Mouse (Mus musculus): Measurements from ENCODE around the gene Sf3b6. TPM values are rescaled to one million over a fixed set of nuclear protein-coding genes. Genes with fewer than 3 reads are reported as not detected.

Gene Sf3b6
- total RNA-seq, 1 experiment from 2014 or later, result 202 TPM

DNA sequence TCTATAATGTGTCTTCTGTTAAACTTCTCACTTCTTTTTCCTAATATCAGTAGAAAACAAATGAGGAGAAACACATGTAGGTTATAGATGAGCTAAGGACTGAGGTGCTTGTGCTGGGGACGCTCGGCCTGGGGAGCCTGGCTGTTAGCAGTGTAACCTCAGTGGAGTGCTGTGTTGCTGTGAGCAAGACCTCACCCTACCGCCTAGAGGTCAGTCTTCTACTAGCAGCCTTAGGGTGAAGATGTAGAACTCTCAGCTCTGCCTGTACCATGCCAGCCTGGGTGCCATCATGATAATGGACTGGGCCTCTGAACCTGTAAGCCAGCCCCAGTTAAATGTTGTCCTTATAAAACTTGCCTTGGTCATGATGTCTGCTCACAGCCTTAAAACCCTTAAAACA, 9.9 kb downstream of the Sf3b6 start:
- no peak for ATAC-seq (replicated peaks; ENCODE audit: insufficient number of reproducible peaks, low FRiP score, low TSS enrichment, poor library complexity, severe bottlenecking)

DNA sequence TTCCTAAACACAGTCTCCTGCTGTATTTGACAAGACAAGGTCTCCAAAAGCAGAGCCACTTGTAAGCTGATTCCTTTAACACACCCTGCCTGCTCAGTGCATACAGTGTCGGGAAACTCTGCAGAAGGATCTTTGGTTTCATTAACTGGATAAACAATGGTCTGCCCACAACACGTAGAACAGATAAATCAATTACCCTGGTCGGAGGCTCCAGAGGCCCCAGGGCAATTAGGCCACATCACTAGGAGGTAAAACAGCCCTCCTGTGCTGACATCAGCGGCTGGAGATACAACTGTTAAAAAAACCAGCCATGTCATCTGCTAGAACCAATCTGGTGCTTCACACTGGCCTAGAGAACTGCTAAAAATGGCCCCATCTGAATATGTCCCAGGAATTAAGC, 19.6 kb downstream of the Sf3b6 start:
- no peak for ATAC-seq (replicated peaks; ENCODE audit: insufficient number of reproducible peaks, low FRiP score, low TSS enrichment, poor library complexity, severe bottlenecking)

DNA sequence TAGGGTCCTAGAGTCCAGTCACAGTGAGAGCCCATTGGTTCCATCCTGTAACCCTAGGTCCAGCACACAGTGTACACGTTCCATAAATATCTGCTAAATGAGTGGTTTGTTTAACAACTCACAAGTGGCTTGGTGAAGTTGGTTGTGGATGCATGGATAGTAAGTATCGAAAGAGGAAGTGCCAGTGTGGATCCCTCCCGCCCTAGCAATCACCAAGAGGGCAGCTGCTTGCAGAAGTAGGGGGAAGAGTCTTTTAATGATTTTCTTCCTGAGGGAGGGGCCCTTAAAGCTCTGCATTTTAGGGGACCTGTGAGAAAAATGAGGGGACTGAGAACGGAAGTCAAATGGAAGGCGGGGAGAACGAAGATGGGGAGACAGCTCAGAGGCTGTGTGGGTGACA, 22.7 kb downstream of the Sf3b6 start:
- peak; percentile 50; the same call in 1 of the 2 replicates for ATAC-seq (replicated peaks; ENCODE audit: insufficient number of reproducible peaks, low FRiP score, low TSS enrichment, poor library complexity, severe bottlenecking)

DNA sequence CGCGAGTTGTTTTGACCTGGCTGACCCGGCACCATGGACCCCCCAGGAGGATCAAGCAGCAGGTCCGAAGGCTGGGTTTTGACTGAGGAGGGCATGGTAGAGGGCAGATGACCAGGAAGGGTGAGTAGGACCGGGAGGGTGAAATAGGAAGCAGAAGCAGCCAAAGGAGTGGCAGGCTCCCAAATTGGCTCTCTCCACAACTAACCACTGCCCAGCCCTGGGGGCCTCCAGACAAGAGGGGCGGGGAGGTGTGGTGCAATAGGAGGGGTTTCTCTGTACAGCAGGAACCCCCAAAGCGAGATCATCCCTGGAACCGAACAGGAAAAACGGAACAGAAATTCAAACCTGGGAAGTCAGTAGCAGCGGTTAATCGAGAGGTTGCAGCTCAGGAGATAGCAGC, 23.4 kb downstream of the Sf3b6 start:
- ATAC-seq (replicated peaks; ENCODE audit: insufficient number of reproducible peaks, low FRiP score, low TSS enrichment, poor library complexity, severe bottlenecking), result no peak

DNA sequence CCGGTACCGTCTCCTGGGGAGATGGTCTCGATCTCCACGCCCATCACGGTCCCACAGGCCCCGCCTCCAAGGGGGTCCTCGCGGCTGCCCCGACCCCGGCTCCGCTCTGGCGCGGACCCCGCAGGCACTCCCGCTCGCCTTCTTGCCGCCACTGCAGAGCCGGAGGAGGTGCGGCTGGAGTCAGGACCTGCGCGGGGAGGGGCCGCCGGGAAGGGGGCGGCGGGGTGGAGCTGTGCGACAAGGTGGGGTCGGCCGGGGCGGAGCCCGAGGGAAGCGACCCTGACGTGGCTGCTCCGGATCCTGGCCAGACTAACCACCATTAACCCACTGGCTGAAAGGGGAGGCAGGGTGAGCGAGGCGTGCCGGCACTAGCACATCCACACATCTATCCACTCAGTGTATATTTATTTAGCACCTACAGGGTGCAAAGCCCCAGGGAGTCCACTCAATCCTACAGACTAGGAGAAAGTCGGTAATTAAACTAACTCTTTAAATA, 24.1 kb downstream of the Sf3b6 start, which contains the start of gene Fkbp1b:
Gene Fkbp1b (minus strand): TSS at position 200 of the 496 bp plus-strand sequence.
- ATAC-seq (replicated peaks; ENCODE audit: insufficient number of reproducible peaks, low FRiP score, low TSS enrichment, poor library complexity, severe bottlenecking), result no peak

DNA sequence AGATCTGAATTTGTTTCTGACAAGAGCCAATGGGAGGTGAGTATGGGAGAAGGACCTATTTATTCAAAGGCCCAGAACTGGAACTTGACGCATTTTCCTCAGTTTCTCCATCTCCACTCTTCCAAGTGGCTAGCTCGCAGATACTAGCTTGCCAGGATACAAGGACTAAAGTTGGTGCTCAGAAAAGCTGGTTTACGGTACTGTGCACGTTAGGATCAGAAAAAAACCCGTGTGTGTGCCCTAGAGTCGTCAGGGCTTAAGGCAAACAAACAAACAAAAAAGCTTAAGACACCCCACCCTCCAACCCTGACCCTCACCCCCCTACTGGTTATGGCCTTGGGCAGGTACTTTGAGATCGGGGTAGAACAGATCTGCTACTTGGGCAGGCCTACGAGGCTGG, 25.1 kb downstream of the Sf3b6 start:
- no peak for ATAC-seq (replicated peaks; ENCODE audit: insufficient number of reproducible peaks, low FRiP score, low TSS enrichment, poor library complexity, severe bottlenecking)

- ATAC-seq (replicated peaks; ENCODE audit: insufficient number of reproducible peaks, low FRiP score, low TSS enrichment, poor library complexity, severe bottlenecking), result peak; percentile 97
Measured at GRCm38 (mm10) chr12:4842890-4843597, 25.7 kb downstream of the Sf3b6 start, which contains the start of gene Wdcp. Wdcp (plus strand) TSS chr12:4843303.

DNA sequence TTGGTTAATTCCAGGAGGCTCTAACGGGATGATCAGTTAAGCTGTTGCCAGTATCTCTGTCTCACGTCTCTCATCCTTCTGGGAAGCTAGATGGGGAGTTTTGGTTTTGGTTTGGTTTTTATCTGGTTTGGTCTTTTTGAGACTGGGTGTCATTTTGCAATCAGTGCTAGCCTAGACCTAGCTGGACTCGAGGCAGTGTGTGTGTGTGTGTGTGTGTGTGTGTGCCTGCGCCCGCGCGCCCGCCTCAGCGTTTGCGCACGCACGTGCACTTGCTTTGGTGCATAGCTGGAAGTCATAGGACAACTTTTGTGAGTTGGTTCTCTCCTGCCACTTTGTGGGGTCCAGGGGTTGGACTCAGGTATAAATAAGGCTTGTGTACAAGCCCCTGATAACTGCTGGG, 26.4 kb downstream of the Sf3b6 start:
- ATAC-seq (replicated peaks; ENCODE audit: insufficient number of reproducible peaks, low FRiP score, low TSS enrichment, poor library complexity, severe bottlenecking), result 0 out of 2 replicates have a peak, but pooled peaks have one; percentile 18

GRCm38 (mm10) chr12:4856160-4856559, 38.8 kb downstream of the Sf3b6 start:
- ATAC-seq (replicated peaks; ENCODE audit: insufficient number of reproducible peaks, low FRiP score, low TSS enrichment, poor library complexity, severe bottlenecking), result no peak

DNA sequence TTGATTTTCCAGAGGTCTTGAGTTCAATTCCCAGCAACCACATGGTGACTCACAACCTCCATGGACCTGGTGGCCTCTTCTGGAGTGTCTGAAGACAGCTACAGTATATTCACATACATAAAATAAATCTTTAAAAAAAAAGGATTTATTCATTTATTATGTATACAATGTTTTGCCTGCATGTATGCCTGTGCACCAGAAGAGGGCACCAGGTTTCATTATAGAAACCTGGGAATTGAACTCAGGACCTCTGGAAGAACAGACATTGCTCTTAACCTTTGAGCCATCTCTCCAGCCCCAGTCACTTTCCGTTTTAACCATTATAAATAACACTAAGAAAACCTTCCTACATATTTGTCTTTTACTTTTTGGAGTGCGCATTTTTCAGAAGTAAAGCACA, 39.5 kb downstream of the Sf3b6 start:
- ATAC-seq (replicated peaks; ENCODE audit: insufficient number of reproducible peaks, low FRiP score, low TSS enrichment, poor library complexity, severe bottlenecking), result no peak

DNA sequence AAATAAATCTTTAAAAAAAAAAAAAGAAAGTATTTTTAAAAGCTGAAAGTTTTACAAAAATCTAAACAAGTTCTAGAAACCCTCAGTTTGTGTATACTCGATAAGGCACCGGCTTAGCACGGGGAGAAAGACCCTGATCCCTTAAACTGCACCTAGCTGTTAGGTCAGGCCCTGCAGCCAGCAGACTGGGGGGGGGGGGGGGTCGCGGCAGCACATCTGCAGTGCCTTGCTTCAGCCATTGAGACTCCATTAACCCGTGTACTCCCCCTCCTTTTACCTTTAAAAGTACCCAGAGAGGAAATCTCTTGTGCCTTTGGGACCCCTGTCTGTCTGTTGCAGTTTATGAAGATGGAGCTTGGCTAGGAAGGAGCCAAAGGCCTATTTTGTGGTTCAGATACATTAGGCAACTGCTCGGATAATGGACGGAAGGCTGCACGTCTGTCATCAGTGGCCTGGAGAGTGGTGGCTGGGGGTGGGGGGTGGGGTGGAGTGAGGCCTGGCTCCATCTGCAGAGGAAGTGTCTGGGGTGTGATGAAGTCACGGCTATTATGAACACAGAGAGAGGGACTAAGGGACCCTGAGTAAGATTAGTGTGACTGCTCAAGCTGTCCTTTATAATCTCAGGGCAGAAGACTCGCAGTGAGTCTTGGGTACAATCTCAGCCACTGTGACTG, 42.0 kb downstream of the Sf3b6 start:
- no peak for ATAC-seq (replicated peaks; ENCODE audit: insufficient number of reproducible peaks, low FRiP score, low TSS enrichment, poor library complexity, severe bottlenecking)

DNA sequence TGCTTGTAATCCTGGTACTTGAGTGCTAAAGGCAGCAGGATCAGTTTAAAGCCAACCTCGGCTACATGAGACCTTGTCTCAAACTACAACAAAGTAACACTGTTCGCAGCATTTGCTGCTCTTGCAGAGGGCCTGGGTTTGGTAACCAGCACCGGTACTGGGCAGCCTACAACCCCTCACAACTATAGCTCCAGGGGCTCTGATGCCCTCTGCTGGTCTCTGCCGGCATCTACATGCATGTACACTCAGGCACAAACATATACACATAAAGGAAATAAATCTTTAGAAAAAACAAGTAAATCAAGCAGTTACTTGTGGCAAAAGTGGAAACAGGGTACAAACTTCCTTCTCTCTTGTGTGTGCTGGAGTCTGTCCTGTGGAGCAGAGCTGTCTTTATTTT, 45.3 kb downstream of the Sf3b6 start:
- no peak for ATAC-seq (replicated peaks; ENCODE audit: insufficient number of reproducible peaks, low FRiP score, low TSS enrichment, poor library complexity, severe bottlenecking)

DNA sequence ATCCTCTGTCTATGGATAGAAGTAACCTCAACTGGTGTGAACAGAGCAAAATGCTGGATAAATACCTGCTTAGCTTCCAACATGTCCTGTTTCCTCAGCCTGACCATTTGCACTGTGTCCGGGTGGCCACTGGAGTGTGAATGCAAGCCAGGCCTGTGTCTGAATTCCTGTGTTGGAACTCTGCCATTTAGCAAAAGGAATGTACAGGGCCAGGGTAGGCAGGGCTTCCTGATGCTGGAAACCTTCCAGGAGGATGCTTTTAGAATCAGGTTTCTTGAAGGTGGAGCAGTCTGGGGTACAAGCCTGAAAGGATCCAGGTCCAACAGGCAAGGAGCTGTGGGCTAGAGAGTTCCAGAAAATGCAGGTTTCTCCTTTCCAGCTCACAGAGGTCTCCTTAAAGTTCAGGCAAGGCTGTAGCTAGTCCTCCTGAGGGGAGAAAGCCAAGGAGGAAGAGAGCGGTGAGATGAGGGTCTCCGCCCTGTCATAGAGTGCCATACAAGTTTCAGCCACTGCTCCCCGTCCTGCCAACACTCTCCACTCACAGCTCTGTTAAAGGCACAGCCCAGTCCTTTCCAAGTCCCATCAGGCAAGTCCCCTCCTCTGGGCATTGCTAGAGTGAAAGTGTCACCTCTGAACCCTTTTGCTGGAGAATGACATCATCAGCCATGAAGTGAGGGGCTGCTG, 46.5 kb downstream of the Sf3b6 start:
- no peak for ATAC-seq (replicated peaks; ENCODE audit: insufficient number of reproducible peaks, low FRiP score, low TSS enrichment, poor library complexity, severe bottlenecking)

DNA sequence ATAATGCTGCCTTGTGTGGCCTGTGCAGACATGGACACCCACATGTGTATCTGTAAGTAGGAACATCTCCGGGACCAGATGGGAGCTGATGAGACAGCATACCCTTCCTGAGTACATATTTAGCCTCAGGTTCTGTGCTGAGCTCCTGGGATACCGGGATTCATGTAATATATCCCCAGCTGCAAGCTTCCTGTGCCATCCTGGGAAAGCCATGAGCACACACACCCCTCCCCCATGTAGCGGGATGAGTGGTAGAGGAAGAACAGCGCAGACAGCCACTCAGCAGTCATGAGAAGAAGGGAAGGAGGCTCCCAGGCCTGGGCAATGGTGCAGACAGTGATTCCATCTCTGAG, 47.0 kb downstream of the Sf3b6 start:
- ATAC-seq (replicated peaks; ENCODE audit: insufficient number of reproducible peaks, low FRiP score, low TSS enrichment, poor library complexity, severe bottlenecking), result no peak

GRCm38 (mm10) chr12:4868924-4869323, 51.6 kb downstream of the Sf3b6 start:
- ATAC-seq (replicated peaks; ENCODE audit: insufficient number of reproducible peaks, low FRiP score, low TSS enrichment, poor library complexity, severe bottlenecking), result no peak

- no peak for ATAC-seq (replicated peaks; ENCODE audit: insufficient number of reproducible peaks, low FRiP score, low TSS enrichment, poor library complexity, severe bottlenecking)
Measured at GRCm38 (mm10) chr12:4871260-4871659, 53.9 kb downstream of the Sf3b6 start.

DNA sequence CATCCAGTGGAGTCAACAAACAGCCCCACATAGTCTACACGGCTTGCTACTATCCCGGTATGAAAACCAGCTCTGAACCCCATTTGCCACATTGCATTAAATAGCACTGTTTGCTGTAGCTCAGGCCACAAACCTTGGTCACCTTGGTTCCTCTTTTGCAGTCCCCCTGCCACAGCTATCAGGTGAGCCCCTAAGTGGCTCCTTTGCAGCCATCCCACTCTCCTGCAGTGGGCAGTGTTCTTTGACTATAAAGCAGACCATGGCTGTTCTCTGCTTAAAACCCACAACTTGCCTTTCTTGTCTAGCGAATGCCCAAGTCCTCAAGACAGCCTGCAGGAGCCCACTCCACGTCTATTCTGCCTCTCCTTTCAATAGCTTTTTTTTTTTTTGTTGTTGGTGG, 54.9 kb downstream of the Sf3b6 start:
- no peak for ATAC-seq (replicated peaks; ENCODE audit: insufficient number of reproducible peaks, low FRiP score, low TSS enrichment, poor library complexity, severe bottlenecking)

DNA sequence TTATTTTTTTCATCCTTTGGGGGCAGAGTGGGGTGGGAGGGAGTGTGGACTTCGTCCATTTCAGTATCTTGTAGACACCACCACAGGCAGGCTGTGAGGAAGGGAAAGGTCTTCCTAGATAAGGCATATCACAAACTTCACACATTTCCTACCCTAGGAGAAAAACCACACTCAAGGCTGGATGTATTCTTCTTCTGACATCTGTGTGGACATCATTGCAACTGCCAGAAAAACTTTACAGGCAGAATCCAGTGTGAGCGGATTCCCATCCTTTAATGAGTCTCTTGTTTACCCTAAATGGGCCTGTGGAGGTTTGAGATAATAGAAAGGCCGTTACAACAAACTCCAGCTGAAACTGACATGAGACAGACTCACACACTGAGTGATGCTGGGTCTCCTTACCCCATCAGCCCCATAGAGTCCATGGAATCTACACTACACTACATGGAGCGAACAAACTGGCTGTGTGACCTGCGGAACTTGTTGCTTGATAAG, 55.7 kb downstream of the Sf3b6 start:
- ATAC-seq (replicated peaks; ENCODE audit: insufficient number of reproducible peaks, low FRiP score, low TSS enrichment, poor library complexity, severe bottlenecking), result no peak

DNA sequence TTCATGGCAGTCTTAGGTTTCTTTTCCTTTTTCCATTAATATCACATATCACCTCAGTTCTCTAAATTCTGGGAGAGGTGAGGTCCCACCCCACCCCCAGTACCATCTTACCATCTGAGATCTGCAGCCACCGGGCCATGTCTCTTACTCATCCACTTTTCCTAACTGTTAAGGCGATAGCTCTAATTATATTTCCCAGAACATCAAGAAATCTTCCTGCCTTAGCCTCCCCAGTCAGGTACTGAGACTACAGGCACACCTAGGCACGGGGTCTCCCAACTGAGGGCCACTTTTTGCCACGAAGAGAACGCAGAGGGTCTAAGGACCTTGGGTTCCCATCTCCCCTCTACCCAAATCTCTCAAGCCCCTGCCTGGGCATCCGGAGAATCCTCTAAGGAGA, 56.2 kb downstream of the Sf3b6 start:
- no peak for ATAC-seq (replicated peaks; ENCODE audit: insufficient number of reproducible peaks, low FRiP score, low TSS enrichment, poor library complexity, severe bottlenecking)

Measured in monocyte, adult 5-6 weeks (primary cell).